Mouse (Mus musculus) granulocyte monocyte progenitor cell, adult 5-6 weeks (primary cell): ENCODE data around the gene Ube3b. TPM values are rescaled to one million over a fixed set of nuclear protein-coding genes. Genes with fewer than 3 reads are reported as not detected.

Experiments
- ATAC-seq: replicated peaks from 2 replicates; pipeline ENCODE4 v1.8.0; 2016; ENCODE audit warnings: mild to moderate bottlenecking, moderate TSS enrichment, inconsistent platforms; ENCODE audit not compliant: poor library complexity, severe bottlenecking
- total RNA-seq, 2 experiments: library from RNA; stranded (forward) in 1 of 2; stranded (reverse) in 1 of 2; fragments of 200-712, 200-1000 nt in 1 of 2; fragments of >200 nt in 1 of 2; fragmentation: Nextera tagmentation in 1 of 2; gene quantifications; 2 replicates each; pipeline ENCODE4 v1.2.3; 2014 to 2017

The Ube3b gene
- total RNA-seq, 2 experiments from 2014 or later: 16.9 to 27.6 TPM

DNA sequence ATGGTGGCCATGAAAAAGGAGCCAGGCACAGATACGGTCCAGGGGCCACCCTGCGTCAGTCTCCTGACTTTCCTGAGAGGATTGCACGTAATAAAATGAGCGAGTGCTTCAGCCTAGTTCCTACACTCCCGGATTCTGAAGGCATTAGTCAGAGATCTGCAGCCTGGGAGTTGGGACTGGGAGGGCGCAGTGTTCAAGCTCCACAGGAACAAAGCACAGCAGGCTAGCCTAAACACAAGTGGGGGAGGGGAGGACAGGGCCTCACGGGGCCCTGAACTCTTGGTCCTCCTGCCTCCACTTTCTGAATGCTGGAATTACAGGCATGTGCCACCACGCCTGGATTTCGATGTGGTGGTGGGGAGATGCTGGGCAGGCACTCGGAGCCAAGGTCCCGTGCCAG, 7.8 kb upstream of the Ube3b start:
- ATAC-seq: no peak

DNA sequence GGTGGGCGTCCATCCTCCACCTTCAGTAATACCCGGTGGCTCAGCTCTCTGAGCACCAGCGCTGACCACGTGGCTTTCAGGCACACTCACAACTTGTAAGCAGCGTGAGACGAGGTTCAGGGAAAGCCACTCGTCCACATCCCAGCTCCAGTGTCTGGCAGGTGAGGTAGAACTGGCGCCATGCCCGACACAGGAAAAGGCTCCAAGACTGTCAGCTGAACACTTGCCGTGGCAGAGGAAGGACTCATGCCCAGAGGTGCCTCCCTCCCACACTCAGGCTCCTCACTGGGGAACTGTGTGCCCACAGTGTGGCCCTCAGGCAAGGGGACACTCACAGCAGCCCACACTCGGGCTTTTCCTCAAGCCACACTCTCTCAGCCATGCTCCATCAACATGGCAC, 7.2 kb upstream of the Ube3b start:
- ATAC-seq: no peak

DNA sequence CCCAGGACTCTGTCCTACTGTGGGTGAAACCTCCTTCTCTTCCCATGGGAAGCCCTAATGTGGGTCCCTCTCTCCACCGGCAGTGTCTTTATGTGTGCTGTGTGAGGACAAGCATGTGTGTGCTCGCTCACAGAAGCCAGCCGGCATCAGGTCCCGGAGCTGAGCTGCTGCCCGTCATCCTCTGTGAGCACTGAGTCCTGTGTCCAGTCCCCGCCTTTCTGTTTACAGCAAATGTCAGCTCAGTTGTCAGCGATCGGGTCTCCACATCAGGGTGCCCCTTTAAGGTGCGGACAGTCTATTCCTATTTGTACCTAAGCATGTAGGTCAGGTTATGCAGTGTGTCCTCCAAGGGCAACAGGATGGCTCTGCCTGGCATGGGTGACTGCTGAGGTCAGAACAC, 6.8 kb upstream of the Ube3b start:
- no peak for ATAC-seq

DNA sequence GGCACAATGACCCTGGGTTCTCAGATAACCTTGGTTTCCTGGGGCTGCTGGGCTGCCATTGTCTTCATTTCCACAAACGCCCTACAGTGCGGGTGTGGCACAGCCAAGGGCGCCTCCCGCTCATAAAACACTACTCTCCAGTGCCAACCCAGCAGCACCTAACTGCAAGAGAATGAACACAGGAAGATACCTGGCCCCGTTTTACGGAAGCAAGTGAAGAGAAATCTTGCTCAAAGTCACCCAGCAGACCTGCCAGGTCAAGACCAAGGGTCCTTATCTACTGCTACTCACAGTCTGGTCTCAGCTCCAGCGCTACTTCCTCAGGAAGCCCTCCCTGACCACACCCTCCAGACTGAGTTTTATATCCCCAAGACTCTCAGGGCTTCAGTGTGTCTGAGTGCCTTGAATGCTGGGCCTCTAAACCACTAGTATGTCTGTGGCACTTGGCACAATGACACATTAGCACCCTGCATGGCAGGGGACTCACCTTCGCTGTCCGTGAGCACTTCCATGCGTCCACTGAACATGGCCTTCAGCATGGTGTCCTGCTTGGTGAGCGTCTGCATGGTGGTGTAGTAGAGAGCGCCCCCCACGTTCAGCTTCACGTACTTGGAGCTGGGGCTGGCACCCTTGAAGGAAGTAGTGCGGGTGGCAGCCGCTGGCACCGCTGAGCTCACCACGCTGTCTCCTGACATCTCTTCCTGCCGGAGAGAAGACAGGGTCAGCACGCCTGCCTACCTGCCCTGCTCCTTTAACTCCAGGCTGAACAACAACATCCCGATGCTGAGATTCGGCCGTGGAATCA, 5.8 kb upstream of the Ube3b start:
- ATAC-seq: peak; percentile 45

DNA sequence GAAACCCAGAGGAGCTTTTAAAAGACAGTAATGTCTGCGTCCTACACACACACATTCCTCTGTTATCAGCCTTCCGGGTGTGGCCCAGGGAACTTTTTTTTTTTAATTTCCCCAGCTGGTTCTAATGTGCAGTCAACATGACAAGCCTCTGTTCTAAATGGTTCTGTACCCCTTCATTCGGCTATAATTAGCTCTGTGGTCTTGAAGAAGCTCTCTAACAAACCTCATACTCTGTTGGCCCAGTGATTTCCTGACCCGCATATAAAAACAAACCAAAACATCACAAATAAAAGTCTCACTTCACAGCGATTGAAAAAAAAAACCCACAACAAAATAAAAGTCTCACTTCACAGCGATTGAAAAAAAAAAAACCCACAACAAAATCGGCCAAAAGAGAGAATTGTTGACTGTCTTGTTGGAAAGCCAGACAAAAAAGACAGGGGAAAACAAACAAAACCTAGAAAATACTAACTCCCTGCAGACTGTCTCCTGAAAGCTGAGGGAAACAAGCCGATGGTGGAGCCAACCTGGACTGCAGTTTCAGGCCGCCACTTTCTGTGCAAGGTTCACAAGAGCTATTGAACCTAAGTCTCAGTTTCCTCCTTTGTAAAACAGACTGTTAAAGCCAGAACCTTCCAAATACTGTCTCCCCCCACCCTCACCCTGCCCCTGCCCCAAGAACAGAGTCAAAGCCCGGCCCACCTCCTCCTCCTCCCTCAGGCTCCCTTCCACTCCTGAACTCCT, 2.1 kb upstream of the Ube3b start:
- ATAC-seq: no peak

DNA sequence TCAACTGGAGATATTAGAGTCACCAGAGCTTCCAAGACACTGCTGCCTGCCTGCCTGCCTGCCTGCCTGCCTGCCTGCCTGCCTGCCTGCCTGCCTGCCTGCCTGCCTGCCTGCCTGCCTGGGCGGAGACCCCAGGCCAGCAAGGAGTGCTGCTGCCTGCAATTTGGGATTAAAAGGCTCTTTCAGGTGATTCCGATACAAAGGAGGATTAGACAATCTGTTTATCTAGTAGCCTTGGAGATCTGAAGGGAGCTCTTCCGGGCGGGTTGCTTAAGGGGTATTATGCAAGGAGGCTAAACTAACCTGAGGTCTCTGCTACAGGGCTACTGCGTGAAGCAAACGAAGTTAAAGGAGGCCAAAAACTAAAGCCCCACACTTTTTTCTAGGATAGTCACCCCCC, 1.5 kb upstream of the Ube3b start:
- ATAC-seq: peak; percentile 61

DNA sequence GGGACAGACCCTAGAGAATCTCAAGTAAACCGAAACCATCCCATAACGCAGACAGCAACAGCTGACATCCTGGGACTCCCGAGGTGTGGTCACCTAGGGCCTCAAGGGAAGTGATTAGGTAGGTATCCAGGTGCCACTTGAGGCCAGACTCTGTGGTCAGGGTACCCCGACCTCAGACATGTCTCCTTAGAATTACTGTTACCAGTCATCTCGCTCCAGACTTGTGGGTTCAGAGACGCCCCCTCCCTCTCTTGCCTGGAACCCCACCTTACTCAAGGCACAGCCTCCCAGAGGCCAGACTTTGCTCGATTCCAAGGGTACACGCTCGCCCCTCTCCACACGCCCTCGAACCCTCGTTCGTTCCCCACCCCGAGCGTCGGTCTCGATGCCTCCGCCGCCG, 644 bp upstream of the Ube3b start:
- no peak for ATAC-seq

DNA sequence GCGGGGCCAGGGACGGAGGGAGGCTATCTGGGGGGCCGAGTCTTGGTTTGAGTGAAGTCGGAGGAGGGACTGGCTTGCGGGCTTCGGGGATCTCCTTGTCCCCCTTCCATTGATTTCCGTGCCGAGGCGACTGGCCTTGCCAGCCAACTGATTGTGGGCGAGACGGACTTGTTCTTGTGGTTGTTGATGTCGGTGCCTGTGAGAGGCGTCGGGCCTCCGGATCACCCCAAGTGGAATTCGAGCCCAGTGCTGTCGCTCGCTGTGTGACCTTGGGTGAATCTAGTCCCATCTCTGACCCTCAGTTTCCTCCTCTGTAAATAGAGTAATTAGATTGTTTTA, 575 bp downstream of the Ube3b start:
- no peak for ATAC-seq

DNA sequence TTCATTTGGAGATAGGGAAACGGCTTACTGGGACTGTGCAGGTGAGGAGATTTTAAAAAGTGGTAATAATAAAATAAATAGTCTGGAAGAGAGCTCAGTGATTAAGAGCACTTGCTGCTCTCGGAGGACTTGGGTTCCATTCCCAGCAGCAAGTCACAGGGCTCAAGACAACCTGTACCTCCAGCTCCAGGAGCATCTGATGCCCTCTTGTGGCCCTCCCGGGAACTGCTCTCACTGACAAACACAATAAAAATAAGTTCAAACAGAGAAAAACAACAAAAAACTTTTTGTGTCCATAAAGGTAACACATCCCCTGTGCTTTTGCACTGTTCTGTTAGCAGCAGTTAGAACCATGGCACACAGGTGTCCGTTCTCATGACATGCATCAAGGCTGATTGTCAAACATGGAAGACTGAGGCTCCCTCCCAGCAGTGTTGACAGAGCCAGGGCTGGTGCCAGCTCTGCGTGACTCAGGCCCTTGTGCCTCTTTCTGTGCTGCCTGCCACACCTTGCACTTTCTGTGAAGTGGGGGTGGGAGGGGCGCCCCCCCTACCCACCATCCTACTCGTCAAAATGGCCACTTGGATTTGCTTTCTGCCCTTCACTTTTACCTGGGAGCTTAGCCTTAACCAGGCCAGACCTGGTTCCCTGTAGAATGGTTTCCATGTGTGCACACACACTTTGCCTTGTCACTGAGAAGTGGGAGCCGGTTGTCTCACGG, 2.9 kb downstream of the Ube3b start:
- no peak for ATAC-seq

DNA sequence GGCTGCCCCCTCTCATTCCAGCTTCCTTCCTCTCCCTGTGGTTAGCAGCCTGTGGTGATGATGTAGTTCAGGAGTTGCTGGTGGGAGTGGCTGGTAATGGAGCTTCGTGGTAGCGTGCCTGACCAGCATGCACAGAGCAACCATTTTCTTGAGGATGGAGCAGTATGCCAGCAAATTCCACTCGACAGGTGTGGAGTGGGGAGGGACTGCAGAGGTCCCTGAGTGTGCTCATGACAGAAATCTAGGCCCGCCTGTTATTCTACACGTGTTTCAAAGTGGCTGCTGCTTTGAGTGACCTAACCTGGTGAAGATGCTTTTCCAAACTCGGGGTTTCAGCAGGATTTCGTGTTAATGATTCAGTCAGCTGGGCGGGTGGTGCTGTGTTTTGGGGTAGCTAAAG, 4.0 kb downstream of the Ube3b start:
- no peak for ATAC-seq

DNA sequence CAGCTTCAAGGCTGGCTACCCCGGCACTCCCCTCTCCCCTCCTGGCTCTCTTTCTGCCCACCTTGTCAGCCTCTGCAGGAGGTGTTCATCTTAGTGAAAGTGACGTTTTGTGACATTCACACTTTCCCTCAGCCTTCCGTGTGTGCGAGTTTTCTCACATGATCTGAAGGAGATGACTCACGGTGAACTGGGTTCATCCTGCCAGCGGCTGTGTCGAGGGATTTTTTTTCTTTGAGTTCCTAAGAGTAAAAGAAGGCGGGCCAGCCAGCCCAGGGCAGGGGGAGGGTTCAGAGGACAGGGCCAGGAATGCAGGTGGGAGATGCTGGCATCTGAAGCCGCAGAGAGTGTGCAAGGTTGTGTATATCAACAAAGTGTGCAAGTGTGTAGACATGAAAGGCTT, 12.8 kb downstream of the Ube3b start:
- ATAC-seq: no peak

DNA sequence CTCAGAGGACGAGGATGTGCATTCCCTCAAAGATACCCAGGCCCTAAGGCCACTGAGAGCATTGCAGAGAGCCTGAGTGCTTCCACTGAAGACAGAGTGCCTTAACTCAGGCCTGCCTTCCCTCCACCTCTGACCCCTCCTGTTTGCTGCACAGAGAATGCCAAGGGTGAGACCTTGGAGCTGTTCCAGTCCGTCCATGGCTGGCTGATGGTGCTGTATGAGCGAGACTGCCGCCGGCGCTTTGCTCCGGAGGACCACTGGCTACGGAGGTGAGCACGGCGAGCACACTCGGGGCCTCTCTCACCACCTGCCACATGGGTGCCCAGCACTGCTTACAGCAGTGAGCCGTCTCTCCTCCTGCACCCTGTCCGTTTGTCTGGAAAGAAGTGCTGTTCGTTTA, 26.2 kb downstream of the Ube3b start:
- ATAC-seq: no peak

DNA sequence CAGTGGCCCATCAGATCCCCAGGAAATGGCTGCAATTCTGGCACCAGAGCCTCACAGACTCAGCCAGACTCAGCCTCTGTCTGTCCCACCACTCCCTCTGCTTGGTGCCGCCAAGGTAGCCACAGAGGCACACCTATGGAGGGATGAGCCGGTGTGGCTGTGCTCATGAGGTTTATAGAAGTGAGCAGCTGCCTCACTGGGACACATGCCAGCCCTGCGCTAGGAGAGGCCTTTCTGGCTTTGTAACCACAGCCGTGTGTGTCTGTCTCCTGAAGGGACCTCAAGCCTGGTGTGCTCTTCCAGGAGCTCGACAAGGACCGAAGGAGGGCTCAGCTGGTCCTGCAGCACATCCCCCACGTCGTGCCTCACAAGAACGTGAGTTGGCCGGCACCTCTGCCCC, 26.9 kb downstream of the Ube3b start:
- ATAC-seq: no peak

DNA sequence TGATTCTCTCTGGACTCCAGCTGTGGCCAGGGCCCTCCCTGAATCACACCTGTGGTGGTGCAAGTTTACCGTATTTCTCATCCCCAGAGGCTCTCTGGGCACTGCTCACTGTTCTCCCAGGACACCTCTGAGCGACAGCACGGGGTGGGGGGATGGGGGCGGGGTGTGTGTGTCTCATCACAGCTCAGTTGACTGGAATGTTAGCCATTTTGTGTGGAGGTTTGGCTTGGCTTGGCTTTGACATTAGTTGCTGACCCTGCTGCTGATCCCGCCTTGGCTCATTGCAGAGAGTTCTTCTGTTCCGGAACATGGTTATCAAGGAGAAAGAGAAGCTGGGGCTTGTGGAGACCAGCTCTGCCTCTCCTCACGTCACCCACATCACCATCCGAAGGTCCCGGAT, 27.4 kb downstream of the Ube3b start:
- no peak for ATAC-seq

DNA sequence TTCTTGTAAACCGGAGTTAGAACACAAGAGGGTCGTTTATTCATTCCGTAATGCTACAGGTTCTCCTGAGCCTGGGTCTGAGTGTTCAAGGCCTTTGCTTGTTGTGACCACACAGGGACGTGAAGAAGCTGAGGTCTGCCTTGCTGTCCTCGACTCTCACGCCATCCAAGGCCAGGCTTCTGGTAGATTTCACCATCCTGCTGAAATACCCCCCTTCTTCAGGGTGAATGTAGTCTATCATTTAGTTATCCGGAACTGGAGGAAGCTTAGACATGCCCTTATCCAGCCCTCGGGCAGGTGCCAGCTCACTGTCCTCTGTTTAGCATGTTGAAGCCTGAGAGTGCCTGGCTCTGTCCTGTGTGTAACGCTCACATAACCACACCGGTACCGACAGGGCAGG, 28.4 kb downstream of the Ube3b start:
- no peak for ATAC-seq

DNA sequence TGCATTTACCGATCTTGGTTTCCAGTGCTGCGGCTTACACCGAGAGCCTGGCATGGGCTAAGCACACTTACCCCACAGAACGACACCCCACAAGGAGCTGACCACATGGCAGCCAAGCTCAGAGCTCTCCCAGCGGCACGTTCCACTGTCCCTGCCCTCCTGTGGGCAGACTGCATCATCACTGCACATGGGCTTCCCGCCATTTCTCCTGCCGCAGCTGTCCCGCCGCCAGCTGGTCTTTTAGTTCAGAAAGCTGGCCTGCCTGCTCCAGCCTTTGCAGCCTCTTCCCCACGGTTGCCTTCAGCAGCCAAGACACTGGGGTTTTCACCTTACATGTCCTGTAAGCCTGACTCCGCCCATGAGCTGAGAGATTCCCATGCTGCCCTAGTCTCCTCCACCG, 30.0 kb downstream of the Ube3b start:
- no peak for ATAC-seq

DNA sequence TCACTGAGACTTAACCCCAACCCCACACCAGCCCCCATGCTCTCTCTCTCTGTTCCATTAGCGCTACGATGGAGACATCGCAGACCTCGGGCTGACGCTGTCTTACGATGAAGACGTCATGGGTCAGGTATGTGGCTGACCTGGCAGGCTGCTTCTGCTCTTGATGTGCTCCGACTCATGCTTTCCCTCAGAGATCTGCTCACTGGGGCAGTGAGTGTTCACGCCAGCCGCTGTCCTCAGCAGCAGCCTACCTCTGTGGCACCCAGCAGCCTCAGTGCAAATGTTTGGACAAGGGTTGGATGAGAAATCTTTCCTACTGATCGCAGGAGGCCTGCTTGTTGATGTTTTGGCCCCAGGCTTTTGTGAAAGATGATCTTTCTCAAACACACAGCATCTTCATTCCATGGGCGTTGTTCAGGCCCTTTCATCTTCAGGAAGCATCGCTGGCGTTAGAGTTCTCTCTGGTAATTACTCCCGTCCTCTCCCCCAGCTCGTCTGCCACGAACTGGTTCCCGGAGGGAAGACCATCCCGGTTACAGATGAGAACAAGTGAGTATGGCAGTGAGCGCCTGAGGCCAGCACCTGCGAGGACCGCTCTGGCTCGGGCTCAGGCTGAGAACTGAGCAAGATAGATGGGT, 32.1 kb downstream of the Ube3b start:
- no peak for ATAC-seq

DNA sequence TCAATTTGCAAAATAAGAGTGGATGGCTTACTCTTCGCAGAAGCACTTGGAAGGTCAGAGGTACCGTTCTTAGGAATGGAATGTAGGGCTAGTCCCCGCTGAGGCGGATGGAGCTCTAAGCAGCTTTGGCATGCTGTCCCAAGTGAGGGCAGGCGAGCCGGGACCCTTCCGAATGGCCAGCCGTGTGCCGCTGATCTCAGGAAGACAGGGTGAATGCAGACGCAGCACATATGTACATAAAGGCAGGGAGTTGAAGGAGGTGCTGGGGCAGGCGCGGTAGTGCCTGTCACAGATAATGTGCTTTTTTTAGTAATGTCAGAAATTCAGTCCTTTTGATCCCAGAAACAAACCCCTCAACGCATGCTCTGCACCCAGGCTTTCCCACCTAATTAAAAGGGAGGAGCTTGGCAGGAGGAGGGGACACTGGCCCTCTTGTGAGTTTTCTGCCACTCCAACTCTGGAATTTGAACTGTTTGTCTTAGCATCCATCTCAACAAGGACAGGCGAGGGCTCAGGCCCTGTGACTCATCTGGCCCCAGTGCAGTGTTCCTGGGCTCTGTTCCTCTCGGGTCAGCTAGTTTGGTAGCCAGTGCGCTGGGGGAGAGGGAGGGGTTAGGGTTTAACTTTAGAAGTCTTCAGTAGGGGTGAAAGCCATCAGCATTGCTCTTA, 32.8 kb downstream of the Ube3b start:
- ATAC-seq: no peak

DNA sequence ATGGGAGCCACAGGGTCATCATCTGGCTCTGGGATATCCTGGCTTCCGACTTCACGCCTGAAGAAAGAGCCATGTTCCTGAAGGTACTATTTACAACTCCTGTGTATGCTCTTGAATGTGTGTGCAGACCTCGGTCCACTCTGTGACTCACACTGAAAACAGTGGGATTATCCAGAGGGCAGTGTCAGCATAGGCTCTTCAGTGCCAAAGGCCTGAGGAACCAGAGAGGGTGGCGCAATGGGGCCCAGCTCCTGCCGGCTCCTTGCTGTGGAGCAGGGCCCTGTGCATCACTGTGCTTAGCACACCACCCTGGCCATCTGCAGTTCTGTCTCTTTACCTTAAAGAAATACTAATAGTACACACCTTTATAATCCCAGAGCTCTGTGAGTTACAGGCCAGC, 35.2 kb downstream of the Ube3b start:
- no peak for ATAC-seq

DNA sequence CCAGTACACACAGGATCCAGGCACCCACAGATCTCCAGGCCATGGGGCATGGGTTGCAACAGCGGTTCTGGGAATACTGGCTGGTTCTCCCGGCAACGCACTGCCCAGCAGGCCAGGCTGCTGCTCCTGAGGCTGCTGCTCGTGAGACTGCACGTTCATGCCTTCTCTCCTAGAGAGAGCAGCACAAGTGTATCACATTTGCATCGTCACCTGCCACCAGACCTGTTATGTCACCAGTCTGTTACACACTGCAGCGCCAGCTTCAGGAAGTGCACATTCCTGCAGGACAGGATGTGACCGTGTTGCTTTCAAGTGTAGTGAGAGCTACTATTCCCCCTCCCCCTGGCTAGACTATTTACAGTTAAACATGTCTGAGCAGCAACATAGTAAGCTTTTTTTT, 36.4 kb downstream of the Ube3b start:
- ATAC-seq: no peak
